Mouse (Mus musculus): ENCODE data around the gene Cfap57. TPM values are rescaled to one million over a fixed set of nuclear protein-coding genes. Genes with fewer than 3 reads are reported as not detected.

The Cfap57 gene
- total RNA-seq, 2 experiments from 2014 or later = not detected

DNA sequence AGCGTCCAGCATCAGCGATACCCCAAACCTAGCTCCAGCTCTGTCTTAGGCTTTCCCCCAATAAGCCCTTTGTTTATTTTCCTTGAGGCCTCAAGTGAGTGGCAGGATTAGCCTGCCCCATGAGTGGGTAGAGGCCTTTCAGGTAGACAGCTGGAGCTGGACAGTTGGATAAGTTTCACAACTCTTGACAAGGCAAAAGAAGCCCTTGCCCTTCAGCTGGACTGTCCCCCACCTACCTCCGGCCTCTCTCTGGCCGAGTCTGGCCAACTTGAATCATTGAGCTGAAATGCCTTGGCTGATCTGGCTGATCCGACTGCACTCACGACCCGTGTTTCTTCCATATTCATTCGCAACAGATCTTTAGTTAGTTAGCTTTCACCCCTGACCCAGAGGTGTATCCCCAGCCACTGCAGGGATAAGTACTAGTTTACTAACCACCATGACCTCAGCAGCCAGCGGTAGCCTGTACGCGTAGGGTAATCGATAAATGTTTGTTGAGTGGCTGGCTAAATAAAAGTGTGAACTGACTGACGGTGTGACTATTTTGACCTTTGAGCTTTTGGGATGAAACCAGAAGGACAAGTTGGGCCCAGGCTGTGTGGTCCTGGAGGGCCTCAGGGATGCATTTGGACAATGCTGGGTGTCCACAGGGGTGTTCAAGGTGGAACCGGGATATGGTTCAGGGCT lies 76.0 kb downstream of the Cfap57 start:
- intact Hi-C loops (cut with DNase I) = no loop called here
- DNase-seq = no peak
- Histone ChIP-seq H3K27ac (0 out of 2 replicates have a peak overlapping the region, but pooled peaks have one; percentile 16), H3K4me3 (no peak overlapping the region)
- TF ChIP-seq CTCF (IDR thresholded peaks at IDR 0.05) = no peak

DNA sequence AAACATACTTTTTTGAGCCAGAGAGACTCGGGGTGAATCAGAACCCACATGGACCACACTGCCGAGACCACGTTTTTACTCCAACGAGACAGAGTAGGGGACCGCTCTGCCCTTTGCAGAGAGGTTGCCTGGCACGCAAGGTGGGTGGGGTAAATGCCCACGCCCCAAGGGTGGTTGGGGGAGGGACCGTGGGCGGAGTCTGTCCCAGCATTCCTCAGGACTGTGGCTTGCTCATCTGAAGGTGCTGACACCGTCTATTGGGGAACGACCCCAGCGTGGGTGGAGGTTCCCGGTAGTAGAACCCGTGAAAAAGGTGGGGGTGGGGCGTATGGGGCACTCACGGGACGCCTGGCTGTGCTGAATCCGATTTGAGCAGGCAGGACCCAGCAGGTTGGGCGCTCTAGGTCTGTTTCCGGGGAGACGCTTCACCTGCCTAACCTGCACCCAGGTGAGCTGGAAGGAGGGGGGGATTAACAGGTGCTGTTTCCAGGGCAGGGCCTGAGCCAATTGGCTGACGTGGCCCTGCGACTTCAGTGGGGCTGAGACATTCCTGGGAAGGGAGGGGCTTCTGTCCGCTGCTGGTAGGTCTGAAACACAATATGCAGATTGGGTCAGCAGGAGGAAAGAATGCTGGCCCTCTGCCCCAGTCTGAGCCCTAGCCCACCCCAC lies 76.9 kb downstream of the Cfap57 start, which contains the start of gene Tmem125:
Gene Tmem125 (minus strand): TSS at position 453 of the 669 bp plus-strand sequence.
- Histone ChIP-seq H3K4me3 (peak within 1 kb of the TSS; percentile 70), H3K27ac (peak within 1 kb of the TSS; percentile 38; the same call in 1 of the 2 replicates)
- DNase-seq = no peak
- intact Hi-C loops (cut with DNase I) = no loop called here
- no peak for TF ChIP-seq CTCF (IDR thresholded peaks at IDR 0.05)

DNA sequence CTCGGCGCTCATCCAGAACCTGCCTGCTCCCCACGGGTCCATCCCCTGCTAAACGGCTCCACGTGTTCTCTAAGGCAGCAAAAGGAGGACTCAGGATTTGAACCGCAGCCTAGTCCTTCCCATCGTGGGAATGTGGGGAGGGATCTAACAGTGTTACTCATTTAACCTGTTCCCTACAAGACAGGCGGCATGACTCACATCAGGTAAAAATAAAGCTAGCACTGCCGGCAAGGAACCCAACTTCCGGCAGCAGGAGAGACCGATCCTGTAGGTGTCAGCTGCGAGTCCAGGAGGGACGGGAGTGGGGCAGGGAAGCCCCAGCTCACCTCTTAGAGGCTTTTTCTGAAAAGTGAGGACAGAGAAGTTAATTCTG lies 77.4 kb downstream of the Cfap57 start:
- intact Hi-C loops (cut with DNase I) = no loop called here
- no peak for TF ChIP-seq CTCF (IDR thresholded peaks at IDR 0.05)
- no peak for DNase-seq
- Histone ChIP-seq H3K27ac (peak overlapping the region; percentile 38; the same call in 1 of the 2 replicates), H3K4me3 (peak overlapping the region; percentile 70)

DNA sequence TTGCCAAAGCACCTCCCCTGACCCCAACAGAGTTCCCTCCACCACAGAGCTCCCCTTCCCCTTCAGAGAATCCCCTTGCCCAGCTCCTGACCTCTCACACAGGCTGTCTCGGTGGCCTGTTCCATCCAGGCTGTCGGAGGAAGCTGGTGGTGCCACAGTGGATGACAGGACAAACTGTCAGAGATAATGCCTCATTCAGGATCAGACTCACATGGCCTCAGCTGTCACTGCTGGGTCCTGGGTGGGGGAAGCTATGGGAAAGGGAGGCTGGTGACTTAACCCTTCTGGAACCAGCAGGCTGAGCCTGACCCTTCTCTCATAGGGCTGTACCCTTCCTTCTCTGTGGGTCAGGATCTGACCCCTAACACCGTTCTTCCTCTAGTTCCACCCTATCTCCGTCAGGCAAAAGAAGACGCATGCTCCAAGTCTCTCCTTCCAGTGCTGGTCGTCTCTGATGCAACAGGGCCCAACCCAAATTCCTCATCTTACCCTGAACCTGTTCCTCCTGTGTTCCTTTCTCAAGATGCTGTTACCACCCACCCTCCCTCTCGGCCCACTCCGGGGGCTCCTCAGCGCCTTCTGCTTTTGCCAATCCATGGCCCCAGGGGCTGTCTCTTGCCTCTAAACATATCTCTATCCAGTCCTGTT lies 77.9 kb downstream of the Cfap57 start:
- Histone ChIP-seq H3K4me3 (peak overlapping the region; percentile 70), H3K27ac (no peak overlapping the region)
- no peak for DNase-seq
- TF ChIP-seq CTCF (IDR thresholded peaks at IDR 0.05) = no peak
- intact Hi-C loops (cut with DNase I) = no loop called here

DNA sequence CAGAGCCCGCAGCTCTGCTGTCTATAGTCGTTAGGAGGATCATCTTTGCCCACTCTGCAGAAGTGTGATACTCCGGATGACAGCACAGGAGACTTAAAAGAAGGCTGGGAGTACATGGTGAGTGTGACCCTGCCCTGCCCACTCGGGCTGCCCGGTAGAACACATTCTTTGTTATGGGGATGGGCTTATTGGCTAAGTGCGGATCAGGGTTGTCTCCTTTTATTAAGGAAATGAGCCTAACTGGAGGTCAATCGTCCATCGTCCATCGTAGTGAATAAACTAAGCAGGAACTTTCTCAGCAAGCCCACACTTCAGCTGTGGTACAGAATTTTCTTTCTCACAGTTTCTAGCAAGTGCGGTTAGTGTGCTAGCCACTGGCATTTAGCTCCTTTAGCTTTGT lies 80.7 kb downstream of the Cfap57 start:
- Histone ChIP-seq H3K27ac (no peak overlapping the region), H3K4me3 (no peak overlapping the region)
- intact Hi-C loops (cut with DNase I) = no loop called here
- no peak for DNase-seq
- TF ChIP-seq CTCF (IDR thresholded peaks at IDR 0.05) = no peak

DNA sequence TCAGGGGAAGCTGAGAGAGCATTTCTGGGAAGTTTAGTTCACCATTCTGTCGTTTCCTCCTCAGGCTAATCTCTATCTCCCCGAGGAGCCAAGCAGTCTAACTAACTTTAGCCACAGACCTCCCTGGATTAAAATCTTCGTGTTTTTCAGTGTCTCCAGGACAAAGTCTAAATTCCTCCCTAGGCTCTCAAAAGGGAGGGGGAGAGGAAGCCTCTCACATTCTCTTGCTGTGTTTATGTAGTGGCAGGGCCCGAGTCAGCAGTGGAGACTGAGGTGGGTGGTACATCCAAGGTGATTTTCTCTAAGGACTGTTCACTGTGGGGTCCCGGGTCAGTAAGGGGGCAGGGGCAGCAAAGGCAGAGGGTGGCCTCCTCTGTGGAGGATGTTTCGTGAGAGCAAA lies 82.8 kb downstream of the Cfap57 start:
- no peak for DNase-seq
- no peak for TF ChIP-seq CTCF (IDR thresholded peaks at IDR 0.05)
- intact Hi-C loops (cut with DNase I) = no loop called here

DNA sequence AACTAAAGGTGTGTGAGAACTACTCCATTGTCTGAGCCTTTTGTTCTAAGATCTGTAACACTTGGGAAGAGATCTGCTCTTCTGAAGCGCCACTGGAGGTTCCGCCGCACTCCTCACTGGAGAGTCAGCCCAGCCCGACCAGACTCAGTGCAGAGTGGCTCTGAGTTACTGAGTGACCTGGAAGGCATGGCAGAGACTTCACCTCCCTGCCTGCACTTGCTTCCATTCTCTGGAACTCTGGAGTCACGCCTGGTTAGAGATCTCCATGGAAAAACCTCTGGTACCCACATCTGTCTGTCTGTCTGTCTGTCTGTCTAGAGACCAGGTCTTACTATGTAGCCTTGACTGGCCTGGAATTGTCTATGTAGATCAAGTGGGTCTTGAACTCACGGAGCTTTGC lies 85.0 kb downstream of the Cfap57 start:
- no peak for TF ChIP-seq CTCF (IDR thresholded peaks at IDR 0.05)
- no peak for DNase-seq
- no peak overlapping the region for H3K4me3 ChIP-seq
- no peak overlapping the region for H3K27ac ChIP-seq
- intact Hi-C loops (cut with DNase I) = no loop called here

More for the DNA sequence above, 82.8 kb downstream of the Cfap57 start:
- H3K4me3 ChIP-seq = no peak overlapping the region
- no peak overlapping the region for H3K27ac ChIP-seq

DNA sequence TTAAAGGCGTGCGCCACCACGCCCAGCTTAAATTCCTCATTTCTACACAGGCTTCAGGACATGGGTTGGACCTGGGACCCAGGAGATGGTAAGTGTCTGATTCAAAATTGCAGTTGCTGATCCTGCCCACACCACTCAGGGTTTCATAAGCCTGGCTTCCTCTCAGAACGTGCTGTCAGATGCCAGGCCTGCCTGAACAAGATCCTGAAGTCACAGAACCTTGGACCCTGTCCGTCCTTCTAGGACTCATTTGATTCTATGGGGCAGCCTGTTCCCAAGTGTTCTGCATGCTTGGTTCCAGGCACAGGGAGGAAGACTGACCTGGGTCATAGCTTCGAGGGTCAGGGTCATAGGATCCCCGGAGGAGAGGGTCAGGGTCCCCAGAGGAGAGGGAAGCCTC lies 87.0 kb downstream of the Cfap57 start:
- intact Hi-C loops (cut with DNase I) = no loop called here
- no peak overlapping the region for H3K27ac ChIP-seq
- DNase-seq = no peak
- no peak overlapping the region for H3K4me3 ChIP-seq
- TF ChIP-seq CTCF (IDR thresholded peaks at IDR 0.05) = no peak

DNA sequence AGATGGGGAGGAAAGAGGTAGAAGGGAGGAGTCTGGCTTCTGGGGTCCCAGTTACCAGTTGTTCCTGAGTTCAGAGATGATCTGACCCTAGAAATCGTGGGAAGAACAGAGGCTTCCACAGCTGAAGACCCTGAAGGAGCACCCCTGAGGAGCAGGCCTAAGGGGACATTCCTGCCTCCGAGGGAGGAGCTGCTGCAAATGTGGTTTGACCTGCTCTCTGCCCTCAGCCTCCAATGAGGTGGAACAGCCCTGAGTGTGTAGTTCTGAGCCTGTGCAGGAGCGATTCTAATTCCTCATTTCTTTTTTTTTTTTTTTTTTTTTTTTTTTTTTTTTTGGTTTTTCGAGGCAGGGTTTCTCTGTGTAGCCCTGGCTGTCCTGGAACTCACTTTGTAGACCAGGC lies 87.4 kb downstream of the Cfap57 start:
- no peak overlapping the region for H3K27ac ChIP-seq
- DNase-seq = no peak
- no peak for TF ChIP-seq CTCF (IDR thresholded peaks at IDR 0.05)
- H3K4me3 ChIP-seq = no peak overlapping the region
- intact Hi-C loops (cut with DNase I) = no loop called here

DNA sequence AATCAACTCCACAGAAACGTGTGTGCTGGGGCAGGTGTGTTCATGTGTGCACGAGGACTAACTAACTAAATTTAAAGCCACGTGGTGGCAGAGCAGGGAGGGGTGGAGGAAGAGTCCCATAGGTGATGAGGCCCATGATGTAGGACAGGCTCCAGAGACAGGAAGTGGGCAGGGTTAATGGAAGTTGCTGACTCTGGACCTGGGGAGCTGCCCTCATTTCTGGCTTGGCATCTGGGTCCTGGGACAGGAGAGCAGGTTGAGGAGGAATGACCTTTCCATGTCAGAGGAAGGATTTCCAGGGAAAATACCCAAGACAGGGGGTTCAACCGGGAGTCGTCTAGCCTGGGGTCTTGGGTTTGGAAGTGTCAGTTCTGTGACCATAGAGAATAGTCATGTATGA lies 87.9 kb downstream of the Cfap57 start:
- H3K4me3 ChIP-seq = no peak overlapping the region
- H3K27ac ChIP-seq = no peak overlapping the region
- intact Hi-C loops (cut with DNase I) = no loop called here
- TF ChIP-seq CTCF (IDR thresholded peaks at IDR 0.05) = no peak
- DNase-seq = no peak

DNA sequence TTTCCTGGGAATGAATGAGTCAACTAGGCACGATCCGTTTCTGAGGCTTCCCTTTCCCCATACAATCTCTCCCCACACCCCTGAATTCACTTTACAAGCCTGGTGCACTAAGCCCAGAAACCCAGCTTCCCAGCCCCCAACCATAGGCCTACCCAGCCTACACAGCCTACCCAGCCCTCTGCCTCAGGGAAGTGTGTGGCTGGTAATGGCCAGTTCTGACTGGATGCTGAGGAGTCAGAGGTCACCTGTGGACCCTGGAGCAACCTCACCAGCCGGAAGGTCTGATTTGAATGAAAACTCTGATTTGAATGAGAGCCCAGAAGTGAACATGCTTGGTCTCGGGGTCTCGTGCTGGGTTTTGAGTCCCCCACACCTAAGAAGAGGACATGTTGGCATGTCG lies 92.9 kb downstream of the Cfap57 start:
- Histone ChIP-seq H3K27ac (no peak overlapping the region), H3K4me3 (no peak overlapping the region)
- TF ChIP-seq CTCF (IDR thresholded peaks at IDR 0.05) = no peak
- intact Hi-C loops (cut with DNase I) = no loop called here
- no peak for DNase-seq

DNA sequence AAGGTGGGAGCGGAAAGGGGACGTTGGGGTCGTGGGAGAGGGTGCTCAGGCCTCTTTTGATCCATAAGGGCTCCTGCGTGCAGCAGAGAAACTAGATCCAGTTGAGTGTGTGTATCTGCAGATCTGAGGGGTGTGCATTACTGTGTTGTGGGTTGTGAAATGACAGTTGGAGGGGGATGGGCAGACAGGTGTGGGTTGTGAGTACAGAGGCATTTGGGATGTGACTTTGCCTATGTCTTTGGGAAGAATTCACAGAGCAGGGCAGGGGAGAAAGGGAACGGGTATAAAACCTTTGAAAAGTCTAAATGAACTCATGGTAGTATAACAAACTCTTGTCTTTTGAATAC lies 93.3 kb downstream of the Cfap57 start:
- intact Hi-C loops (cut with DNase I) = no loop called here
- H3K27ac ChIP-seq = no peak overlapping the region
- DNase-seq = no peak
- TF ChIP-seq CTCF (IDR thresholded peaks at IDR 0.05) = no peak
- no peak overlapping the region for H3K4me3 ChIP-seq

All from gastrocnemius, adult 2 months (tissue).